Mouse (Mus musculus) cerebellum, adult 2 months (tissue): ENCODE measurements at regions not wholly inside any gene's neighbourhood (a gene's known extent, or its start where the extent isn't known, plus 50 kb on each side); places are given as distances from the start of the nearest gene placed in this dataset.

ENCODE experiments used
- DNase-seq, 2 experiments: peaks; one replicate each; pipeline ENCODE4 v3.0.0; 2021
- H3K27ac ChIP-seq: fragments of 200-500 bp; 2 replicates; pipeline ENCODE4 v1.5.1; 2012; ENCODE audit warnings: low read length, control low read depth, inconsistent platforms; ENCODE audit not compliant: insufficient read depth
- H3K27me3 ChIP-seq: fragments of 200-500 bp; 2 replicates; pipeline ENCODE4 v1.6.1; 2012; ENCODE audit warnings: inconsistent platforms, mild to moderate bottlenecking, low read length, moderate library complexity; ENCODE audit not compliant: control insufficient read depth, insufficient read depth
- H3K4me1 ChIP-seq: fragments of 200-500 bp; 2 replicates; pipeline ENCODE4 v1.6.1; 2011; ENCODE audit warnings: low read length; ENCODE audit not compliant: control insufficient read depth, insufficient read depth
- H3K4me3 ChIP-seq: fragments of 200-500 bp; replicated peaks from 2 replicates; pipeline ENCODE3; 2011; ENCODE audit warnings: mild to moderate bottlenecking, low read depth, low read length, control low read depth; ENCODE audit not compliant: insufficient read depth
- CTCF ChIP-seq: fragments of 200-500 bp; IDR thresholded peaks from 2 replicates; pipeline ENCODE4 v1.5.1; 2011; ENCODE audit warnings: low read depth, mild to moderate bottlenecking, control low read depth, low read length, moderate library complexity, borderline replicate concordance; ENCODE audit not compliant: insufficient read depth
- POLR2A ChIP-seq: fragments of 200-500 bp; IDR thresholded peaks from 2 replicates; pipeline ENCODE4 v1.6.1; 2011; ENCODE audit warnings: low read length, control low read depth, borderline replicate concordance; ENCODE audit not compliant: insufficient read depth
- WGBS: fragments of 180-500 bp; shearing (Covaris S2); methylation state at CpG from one replicate; pipeline ENCODE4 v1.1.7; 2018; 5-methylcytosine and 5-hydroxymethylcytosine counted together

GRCm38 (mm10) chr11:21031816-21032215, 59.3 kb upstream of the Peli1 start:
- 88% methylated on average over 2 of the region's 2 CpGs for WGBS
- no peaks in the 10 kb centered on the region for H3K4me1 ChIP-seq
- no peak for DNase-seq
- H3K27me3 ChIP-seq, result no peaks in the 10 kb centered on the region; the same call in 1 of the 2 replicates
- H3K27ac ChIP-seq, result no peak overlapping the region
- TF ChIP-seq CTCF, result no peak
- TF ChIP-seq POLR2A, result no peak
- no peak overlapping the region for H3K4me3 ChIP-seq

- TF ChIP-seq POLR2A, result no peak
- TF ChIP-seq CTCF, result no peak
- H3K27me3 ChIP-seq, result no peaks in the 10 kb centered on the region; the same call in 1 of the 2 replicates
- H3K27ac ChIP-seq, result no peak overlapping the region
- no peak for DNase-seq
- no peaks in the 10 kb centered on the region for H3K4me1 ChIP-seq
- no peak overlapping the region for H3K4me3 ChIP-seq
- WGBS, result 90% methylated on average over 14 of the region's 14 CpGs
These were observed 57.8 kb upstream of the Peli1 start for GRCm38 (mm10) chr11:21033234-21033822.

- no peak for DNase-seq
- Histone ChIP-seq H3K27me3 (no peaks in the 10 kb centered on the region; the same call in 1 of the 2 replicates), H3K27ac (no peak overlapping the region), H3K4me3 (no peak overlapping the region), H3K4me1 (no peaks in the 10 kb centered on the region)
- 67% methylated on average over 11 of the region's 11 CpGs for WGBS
- TF ChIP-seq POLR2A (no peak), CTCF (no peak)
These were observed 57.2 kb upstream of the Peli1 start for GRCm38 (mm10) chr11:21033823-21034401.

- no peak for DNase-seq
- H3K27me3 ChIP-seq, result no peaks in the 10 kb centered on the region; the same call in 1 of the 2 replicates
- no peaks in the 10 kb centered on the region for H3K4me1 ChIP-seq
- H3K27ac ChIP-seq, result no peak overlapping the region
- no peak overlapping the region for H3K4me3 ChIP-seq
- no peak for TF ChIP-seq POLR2A
- no peak for TF ChIP-seq CTCF
- WGBS, result 55% methylated on average over 7 of the region's 7 CpGs
These were observed 54.8 kb upstream of the Peli1 start for GRCm38 (mm10) chr11:21036161-21036916.

GRCm38 (mm10) chr11:21037267-21037906, 53.7 kb upstream of the Peli1 start:
- no peak overlapping the region for H3K27ac ChIP-seq
- DNase-seq, result no peak
- TF ChIP-seq CTCF (no peak), POLR2A (no peak)
- no peaks in the 10 kb centered on the region for H3K4me1 ChIP-seq
- WGBS, result 98% methylated on average over 6 of the region's 6 CpGs
- H3K27me3 ChIP-seq, result no peaks in the 10 kb centered on the region; the same call in 1 of the 2 replicates
- no peak overlapping the region for H3K4me3 ChIP-seq

DNA sequence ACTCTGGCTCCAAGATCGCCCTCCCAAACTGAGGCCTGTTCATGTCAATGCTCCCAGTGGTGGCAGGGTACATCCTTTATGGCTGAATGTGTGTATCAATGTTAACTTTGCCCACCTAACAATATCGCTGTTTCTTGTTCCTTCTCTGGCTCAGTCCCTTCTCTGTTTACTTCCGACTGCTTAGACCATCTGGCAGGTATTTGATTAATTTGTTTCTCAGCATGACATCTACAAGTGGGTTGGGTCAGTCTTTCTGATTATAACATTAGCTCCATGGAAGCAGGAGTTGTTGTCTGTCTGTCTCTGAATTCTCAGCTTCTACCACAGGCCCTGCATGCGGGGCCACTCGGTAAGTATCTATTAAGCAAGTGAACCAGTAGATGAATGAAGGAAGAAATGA, 49.9 kb upstream of the Peli1 start:
- no peak overlapping the region for H3K4me3 ChIP-seq
- no peak overlapping the region for H3K27ac ChIP-seq
- TF ChIP-seq CTCF (no peak), POLR2A (no peak)
- peak; percentile 19 to 54 for DNase-seq
- 28% methylated on average over 5 of the region's 5 CpGs for WGBS
- no peaks in the 10 kb centered on the region for H3K4me1 ChIP-seq
- H3K27me3 ChIP-seq, result no peaks in the 10 kb centered on the region
